Mouse (Mus musculus) ZHBTc4 (cell line): ENCODE data around the gene Gorasp1.

Experiments
- DNase-seq: peaks from one replicate; pipeline ENCODE4 v3.0.0-alpha.2; 2011; ENCODE audit warnings: low read depth, low spot score

The Gorasp1 gene

DNA sequence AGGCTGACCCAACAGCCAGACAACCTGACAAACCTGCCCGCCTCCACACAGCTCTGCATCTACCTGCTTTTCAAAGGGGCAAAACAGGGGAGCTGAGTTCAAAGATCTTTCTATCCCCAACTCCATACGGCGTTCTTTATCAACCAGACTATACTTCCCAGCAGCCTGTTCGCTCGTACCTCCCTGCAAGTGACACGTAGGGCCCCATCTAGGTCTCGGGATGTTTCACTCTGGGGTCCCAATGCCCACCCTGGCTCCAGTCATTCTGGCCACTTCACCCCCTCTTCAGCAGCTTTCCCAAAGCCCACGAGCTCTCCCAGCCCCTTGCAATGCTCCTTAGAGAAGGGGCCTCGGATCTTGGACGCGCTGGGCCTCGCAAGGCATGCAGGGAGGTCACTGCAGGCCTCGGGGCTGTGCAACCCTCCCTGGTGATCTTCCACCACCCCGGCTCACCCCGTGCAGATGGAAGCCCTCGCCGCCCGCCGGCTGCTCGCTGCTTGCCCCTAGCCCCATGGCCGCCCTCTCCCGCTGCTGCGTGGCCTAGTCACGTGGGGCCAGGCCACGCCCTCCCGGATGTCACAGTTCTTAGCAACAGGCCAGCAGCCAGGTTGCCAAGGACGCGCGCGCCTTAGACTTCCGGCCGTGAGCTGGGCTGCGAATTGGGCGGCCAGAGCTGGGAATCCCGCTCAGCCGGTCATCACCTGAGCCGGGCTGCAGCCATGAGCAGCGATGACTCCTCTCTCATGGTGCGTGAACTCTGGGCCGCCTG lies at the start of gene Gorasp1, which contains the start of gene Ttc21a:
Gene Gorasp1 (minus strand): TSS at position 561 of the 769 bp plus-strand sequence.
Gene Ttc21a (plus strand): TSS at position 602 of the 769 bp plus-strand sequence.
- DNase-seq = peak; percentile 97

DNA sequence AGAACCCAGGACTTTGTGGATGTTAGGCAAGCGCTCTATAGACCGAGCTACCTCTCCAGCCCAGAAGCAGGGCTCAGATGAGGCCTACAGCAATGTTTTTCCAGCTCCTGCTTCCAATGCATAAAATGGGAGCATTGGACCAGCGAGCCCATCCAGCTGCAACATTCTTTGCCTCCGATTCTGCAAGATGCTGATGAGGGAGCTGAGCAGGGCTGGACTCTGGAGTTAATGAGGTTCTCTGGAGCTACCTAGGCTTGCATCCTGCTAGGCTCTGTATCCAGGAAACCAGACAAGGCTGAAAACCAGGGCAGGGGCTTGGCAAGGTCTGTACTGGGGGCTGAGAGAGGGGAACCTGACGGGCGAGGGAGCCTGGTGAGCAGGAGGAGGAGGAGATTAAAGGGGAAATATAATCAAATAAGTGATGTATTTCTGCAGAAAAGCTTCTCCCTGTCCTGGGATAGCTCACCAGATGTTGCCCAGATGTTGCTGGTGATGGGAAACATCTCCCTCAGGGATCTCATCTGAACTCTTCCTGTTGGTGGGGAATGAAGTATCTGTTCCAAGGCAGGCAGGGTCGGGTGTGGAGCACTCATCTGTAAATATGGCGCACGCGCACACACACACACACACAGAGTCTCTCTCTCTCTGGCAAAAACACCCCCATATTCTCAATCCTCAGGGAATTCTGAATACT lies 48.7 kb upstream of the Gorasp1 start:
- DNase-seq = no peak

DNA sequence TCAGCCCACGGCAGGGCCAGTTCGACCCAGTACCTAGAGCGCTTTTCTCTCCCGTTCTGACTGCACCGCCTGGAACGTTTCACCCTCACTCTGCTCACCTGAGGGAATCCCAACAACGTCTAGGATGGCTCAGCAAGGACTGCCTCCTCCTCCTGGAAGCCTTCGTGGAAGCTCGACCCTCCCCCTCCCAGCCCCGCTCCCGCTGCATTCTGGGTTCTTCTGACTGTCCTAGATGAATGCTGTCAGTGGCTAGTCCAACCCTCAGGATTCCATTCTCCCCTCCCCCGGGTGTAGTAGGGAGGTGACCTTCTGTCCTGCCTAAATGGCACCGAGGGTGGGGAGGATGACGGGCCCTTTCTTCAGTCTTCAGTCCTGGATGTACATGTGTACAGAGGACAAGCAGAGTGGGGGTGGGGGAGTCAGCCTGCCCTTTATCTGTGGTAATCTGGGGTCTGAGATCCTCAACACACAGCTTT lies 47.2 kb upstream of the Gorasp1 start, which contains the start of gene Csrnp1:
Gene Csrnp1 (minus strand): TSS at position 123 of the 476 bp plus-strand sequence.
- DNase-seq = peak; percentile 97

DNA sequence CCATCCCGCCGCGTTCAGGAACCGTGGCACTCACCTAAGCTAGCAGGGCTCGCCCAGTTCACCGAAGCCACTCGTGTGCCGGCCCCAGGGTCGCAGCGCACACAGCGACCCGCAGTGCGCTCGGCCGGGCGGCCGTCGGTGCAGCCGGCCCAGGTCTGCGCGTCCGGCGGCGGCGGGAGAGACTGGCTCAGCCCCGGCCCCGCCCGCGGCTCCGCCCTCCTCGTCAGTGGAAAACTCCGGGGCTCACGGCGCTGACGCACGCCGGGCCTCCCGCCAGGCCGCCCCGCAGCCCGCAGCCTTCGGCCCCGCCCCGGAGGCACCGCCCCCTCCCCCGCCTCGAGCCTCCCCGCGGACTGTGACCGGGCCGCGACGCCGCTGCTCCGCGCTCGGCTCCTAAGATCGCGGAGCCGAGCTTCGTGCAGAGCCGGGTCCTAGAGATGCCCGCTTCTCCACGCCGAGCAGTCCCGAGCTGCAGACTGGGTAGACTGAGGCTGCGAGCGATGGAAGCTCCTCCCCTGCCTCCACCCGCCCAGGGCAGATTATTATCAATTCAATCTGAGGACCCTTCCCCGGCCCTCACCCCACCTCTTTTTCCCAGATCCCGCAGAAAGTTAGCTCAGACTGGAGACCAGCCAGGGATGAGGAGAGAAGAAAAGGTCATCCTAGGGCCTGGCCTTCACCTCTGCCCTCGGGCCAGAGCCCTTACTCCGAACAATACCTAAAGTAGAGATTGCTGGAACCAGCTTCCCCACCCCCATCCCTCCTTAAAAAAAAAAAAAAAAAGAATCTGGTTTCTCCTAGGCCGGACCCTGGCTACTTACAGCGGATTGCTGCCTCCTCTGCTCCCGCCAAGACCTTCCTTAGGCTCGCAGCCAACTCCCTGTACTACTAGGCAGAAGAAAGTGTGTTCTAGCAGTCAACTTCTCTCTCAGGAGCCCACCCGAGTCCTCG lies 46.5 kb upstream of the Gorasp1 start:
- peak; percentile 73 for DNase-seq

DNA sequence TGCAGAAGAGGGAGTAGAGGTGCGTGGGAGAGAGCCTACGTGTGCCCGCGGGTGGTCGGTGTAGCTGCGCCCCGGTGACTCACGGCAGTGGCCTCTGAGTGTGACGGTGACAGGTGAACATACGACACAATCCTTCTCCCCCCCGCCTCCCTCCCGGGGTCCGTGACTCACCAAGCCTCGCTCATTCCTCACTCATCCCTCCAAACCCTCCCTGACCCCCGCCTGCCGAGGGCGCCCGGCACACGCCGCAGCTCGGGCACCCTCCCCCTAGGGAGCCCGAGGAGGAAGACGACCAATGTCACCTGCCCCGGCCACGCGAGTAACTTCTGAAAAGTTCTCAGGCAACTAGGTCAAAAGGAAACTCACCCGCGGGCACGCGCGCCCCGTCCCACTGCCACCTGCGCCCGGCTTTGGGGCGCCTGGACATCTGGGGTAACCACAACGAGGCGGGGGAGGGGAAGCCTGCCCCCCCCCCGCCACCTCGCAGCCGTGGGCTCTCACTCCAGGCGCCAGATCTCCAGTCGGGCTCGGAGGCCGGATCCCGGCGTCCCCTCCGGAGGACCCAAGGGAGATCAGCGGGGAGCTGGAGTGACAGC lies 45.7 kb upstream of the Gorasp1 start:
- DNase-seq = no peak

DNA sequence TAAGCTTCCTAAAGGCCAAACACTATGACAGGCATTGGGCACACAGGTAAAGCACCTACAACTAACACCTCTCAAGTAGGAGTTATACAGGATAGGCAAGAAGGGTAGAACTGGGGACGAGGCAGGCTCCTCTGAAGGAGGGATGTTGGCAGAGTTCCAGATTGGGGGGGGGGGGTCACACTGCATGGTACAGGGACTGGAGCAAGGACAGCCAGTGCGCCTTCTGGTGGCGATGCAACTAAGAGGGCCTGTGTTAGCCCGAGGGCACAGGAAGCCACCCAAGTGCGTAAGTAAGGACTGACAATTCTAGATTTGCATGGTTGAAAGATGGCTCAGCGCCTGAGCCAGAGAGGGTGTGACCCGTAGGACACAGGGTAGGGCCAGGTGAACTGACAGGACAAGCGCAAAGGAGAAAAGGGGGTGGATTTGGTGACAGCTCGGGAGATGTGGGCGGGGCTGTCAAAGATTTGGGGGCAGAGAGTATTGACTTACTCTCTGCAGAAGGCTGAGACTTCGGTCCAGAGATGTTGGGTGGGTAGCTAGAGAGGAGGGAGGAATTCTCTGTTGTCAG lies 45.0 kb upstream of the Gorasp1 start:
- DNase-seq = peak; percentile 75

DNA sequence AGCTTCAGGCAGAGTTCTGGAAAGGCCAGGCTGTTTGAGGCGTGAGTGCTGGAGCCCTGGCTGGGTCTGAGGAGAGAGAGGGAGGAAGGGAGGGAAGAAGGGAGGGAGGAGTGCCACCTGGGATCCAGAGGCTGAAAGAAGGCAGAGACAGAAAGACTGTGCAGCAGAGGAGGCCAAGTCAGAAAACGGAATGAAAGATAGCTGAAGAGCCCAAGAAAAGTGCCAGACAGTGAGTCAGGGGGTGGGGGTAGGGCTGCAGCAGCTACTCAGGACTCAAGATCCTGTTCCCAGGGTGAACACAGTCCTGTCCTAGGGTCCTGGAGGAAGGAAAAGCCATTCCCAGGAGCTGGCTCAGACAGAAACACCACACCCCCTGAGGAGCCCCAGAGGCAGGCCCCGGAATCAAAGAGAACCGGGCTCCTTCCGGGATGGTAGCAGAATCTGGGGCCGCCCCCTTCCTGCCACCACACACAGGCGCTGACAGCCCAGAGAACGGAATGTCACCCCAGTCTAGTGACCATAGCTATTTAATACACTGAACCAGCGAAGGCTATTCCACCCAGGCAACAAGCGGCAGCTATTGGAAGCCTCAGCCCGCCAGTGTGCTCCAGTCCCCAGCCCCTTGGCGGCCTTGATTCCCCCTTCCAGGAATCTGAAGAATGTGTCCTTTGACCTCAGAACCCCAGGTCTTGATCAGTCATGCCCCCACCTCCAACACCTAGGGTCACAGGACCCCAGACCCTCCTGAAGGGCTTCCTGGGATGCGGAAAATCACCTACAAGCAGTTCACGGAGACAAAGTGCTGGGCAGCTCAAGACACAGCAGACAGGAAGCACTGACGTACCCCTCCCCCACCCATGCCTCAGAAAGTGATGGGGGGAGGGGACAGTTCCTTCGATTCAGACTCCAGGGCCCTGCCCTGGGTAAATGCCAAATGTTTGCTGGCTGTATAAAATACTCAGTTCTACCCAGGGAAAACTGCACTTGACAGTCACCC lies 44.1 kb upstream of the Gorasp1 start:
- DNase-seq = peak; percentile 88

DNA sequence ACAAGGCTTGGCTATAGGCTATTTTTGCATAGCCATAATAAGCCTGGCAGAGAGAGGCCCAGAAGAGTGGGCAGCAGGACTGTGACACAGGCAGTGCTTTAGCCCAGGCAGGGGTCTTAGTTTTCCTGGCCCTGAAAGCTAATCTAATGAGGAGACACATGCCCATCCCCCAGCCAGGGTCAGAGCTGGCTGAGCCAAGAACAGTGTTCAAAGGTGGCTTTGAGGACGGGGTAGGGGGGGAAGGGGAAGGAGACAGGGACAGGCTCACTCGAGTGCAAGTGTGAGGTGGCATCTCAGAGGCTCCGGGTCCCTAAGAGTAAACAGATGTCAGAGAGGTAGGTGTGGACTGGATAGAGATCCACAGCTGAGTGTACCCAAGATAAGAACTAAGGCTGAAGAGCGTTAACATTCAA lies 43.4 kb upstream of the Gorasp1 start:
- no peak for DNase-seq

DNA sequence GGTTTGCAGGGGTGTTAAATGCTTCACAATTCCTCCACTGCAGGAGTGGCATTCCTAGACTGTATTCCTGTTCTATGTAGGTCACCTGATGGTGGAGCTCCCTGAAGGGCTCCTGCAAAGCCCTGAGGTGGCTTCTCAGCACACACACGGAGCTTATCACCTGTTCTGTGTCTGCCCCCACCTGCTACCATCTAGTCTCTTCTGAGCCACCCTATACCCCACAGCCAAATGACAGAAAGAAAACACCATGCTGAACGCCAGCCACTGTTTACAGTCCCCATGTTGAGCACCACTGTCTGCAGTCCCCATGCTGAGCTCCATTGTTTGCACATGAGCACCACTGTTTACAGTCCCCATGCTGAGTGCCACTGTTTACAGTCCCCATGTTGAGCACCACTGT lies 42.4 kb upstream of the Gorasp1 start:
- DNase-seq = no peak

DNA sequence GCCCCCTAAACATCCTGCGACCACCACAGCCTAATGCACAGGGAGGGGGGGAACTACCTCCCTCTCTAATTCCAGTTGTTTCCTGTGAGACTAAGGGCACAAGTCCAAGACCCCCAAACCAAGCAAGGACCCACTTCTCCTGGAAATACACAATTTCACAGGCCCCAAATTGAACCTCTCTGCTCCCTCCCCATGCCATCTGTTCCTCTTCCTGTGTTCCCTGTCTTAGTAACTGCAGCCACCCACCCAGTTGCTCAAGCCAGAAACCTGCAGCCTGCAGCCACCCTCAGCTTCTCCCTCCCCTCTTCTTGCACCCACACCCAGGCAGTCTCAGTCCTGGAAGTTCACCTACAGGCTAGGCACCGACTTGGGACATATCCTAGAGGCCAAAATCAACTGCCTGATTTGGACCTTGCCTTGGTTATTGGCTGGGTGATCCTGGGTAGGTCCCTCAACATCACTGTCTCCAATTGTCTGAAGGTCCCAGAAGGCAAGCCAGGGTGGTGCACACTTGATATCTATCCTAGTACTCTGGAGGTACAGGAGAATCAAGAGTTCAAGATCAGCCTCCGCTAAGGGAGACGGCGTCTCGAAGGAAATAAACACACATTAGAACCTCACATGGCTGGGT lies 41.6 kb upstream of the Gorasp1 start:
- no peak for DNase-seq

DNA sequence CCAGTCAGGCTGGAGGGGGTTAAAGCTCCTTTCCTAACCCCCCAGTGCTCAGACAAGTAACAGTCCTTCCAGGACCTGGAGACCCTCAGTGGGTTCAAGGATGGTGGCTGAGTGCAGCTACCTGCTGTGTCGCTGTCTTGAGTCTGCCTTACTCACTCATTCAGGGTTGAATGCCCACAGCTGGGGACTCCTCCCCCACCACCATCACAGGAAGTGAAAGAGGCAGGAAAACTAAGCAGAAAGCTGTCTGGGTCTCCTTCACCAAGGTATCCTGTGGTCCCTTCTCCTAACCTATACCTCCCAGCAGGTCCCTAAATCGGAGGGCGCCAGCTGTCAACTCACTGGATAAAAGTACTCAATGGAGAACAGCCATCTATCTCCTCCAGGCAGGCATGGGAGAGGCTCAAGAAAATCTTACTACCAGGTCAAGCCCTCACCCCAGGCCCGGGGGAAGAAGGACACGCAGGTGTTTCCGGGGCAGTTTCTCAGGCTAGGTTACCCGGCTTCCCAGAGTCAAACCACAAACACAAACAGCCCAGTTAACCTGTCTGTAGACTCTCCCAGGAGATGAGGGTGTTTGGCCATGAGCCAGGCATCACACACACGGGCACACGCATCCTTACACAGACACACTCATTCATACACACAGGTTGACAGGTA lies 40.9 kb upstream of the Gorasp1 start:
- no peak for DNase-seq

DNA sequence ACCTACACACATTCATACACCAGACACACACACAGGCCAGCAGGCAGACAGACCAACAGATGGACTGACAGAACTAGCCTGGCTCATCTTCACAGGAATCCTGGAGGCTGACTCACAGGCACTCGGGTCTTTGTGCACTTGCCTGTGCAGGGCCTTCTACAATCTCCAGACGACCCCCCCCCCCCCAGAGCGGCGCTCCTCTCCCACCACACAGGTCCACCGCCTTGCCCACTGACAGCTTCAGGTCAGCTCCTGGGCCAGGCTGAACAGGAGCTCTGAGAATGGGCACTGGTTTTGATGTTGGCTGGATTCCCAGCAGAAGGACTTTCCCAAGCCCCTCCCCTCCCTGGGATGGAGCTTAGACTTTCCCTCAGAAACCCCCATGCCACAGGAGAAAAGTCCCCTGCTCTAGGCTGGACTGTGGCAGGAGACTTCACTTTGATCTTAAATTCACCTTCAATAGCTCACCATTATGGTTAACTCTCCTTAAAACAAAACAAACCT lies 40.2 kb upstream of the Gorasp1 start:
- no peak for DNase-seq

DNA sequence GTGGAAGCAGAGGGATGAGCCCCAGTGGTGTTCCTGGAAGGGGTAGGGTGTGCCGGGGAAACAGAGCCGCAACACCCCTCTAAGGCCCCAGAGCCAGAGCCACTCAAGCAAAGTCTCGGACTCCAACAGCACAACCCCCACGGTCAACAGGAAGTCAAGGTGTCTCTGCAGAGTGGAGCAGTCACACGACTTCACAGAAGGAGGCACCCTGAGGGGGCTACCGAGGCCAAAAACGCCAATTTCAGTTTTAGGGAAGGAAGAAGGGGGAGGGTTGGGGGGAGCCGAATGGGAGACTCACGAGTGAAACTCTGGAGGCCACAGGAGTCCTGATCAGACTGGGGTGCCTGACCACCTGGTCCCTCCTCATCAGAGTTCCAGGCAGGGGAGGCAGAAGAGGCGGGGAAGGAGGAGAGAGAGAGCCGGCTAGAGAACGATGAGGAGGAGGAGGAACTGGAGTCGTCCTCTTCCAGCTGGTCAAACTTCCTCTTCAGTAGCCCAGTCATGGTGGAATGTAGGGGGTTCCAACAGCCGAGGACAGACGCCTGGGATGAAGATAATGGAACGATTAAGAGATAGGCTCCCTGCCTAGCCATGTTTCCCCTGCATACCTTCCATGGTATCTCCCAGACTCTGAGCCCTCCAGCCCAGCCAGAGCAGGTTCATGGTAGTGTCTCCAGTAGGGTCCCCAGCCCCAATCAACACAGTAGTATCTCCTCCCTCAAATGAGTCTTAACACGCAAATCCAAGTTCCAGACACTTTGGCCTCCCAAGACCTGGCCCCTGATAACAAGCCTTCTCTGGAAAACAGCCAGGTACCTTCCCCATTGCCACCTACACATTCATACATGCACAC lies 39.6 kb upstream of the Gorasp1 start:
- peak; percentile 64 for DNase-seq

DNA sequence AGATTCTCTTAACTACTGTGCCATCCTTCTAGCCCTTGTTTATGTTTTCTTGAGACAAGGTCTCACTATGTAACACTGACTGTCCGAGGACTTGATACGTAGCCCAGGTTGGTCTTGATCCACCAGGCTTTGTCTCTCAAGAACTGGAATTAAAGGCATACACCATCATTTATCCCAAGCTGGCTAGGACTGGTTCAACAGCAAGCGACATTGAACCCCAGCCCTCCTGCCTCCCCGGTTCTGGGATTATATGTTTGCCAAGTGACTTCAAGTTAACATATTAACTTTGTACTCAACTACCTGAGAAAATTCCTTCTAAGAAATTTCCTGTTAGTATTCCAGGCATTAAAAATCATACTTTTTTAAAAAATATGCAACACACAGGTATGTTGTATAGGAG lies 37.9 kb upstream of the Gorasp1 start:
- DNase-seq = no peak

DNA sequence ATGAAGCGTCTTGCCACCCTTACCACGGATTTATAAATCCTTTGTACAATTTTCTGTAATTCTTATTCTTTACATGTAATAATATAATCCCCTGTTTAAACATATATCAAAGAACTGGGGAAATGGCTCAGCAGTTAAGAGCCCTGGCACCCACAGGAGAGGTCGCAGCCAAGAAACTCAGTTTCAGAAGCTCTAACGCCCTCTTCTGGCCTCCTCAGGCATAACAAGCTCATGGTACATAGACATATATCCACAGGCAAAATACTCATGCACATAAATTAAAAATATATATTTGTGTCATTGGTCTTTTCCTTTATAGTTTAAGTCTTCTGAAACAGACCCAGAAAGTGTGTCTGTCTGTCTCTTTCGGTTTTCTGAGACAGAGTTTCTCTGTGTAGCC lies 37.2 kb upstream of the Gorasp1 start:
- DNase-seq = peak; percentile 76

DNA sequence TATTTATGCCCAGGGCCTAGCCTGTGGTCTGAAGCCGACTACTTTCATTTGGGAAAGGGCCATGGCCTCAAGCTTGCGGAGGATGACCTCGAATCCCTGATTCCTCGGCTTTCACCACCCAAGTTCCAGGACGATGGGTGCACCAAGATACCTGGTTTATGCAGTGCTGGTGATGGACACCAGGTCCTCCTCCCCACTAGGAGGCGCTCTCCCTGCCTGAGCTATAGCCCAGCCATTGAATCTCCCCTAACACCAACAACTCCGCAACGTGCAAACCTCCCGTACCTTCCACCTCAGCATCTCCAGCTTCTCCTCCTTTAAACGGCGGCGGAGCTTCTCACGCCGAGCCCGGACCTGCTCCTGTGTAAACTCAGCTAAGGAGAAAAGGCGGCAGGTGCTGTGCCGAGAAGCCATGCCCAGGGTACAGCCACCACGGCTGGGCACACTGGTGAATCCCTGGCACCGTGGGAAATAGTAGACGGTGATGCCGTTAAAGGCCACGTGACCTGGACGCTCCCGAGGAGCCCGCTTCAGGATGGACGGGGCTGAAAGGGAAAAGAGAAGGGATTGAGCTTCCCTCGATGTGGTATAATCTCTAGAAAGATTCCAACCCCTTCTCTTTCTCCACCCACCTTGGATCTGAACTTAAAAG lies 36.6 kb upstream of the Gorasp1 start:
- peak; percentile 94 for DNase-seq

DNA sequence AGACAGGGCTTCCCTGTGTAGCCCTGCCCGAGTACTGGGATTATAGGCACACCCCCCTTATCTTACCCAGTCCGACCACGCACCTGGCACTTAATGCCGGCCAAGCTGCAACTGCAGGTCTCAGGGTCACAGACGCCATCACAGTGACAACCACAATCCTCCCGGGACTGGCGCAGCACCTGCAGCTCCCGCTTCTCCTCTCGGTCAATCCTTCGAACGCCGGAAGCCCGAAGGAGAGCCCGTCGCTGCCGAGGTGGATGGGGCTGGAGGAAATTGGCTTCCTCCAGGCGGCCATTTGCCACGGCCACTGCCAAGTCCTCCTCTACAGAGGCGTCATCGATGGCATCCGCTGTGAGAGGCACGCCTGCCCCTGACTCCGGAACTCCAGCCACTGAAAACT lies 35.9 kb upstream of the Gorasp1 start:
- no peak for DNase-seq
